Mouse (Mus musculus): Measurements from ENCODE around the gene Tnfrsf12a.

DNA sequence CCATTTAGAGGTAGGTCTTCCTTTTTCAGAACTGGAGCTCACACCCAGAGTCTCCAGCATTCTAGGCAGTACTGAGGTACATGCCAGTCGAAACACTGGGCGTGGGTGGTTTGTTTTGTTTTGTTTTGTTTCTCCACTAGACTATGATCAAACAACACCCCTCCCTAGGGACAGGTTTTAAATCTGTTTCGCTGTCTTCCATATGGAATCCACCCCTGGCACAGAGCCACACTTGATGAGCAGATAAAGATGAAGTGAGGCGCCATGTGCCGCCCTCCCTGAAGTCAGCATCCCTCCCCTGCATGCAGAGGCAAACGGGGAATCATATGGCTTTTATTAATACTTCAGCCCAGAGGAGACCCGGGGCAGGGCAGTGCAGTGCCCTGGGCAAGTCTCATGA, 27.5 kb upstream of the Tnfrsf12a start:
- TF ChIP-seq NANOG (IDR thresholded peaks at IDR 0.05; ENCODE audit: borderline replicate concordance, low read length) (no peak), CTCF (conservative IDR thresholded peaks at IDR 0.05; ENCODE audit: low read length) (no peak), POU5F1 (IDR thresholded peaks at IDR 0.05; ENCODE audit: borderline replicate concordance, low read length) (no peak)
